Mouse (Mus musculus): ENCODE data around the gene Oprd1. TPM values are rescaled to one million over a fixed set of nuclear protein-coding genes. Genes with fewer than 3 reads are reported as not detected.

Oprd1 gene
- polyA plus RNA-seq, 1 experiment from 2014 or later, result 0.19 TPM

GRCm38 (mm10) chr4:132130645-132131044 lies 13.6 kb downstream of the Oprd1 start:
- DNase-seq (ENCODE audit: low spot score), result no peak
- no peak for ATAC-seq (ENCODE audit: low read depth)
- WGBS, result 76% methylated on average over 11 of the region's 11 CpGs

GRCm38 (mm10) chr4:132130134-132130533 lies 14.2 kb downstream of the Oprd1 start:
- WGBS, result 70% methylated on average over 2 of the region's 2 CpGs
- no peak overlapping the region for H3K4me2 ChIP-seq (ENCODE audit: low read depth, low read length)

More at GRCm38 (mm10) chr4:132130645-132131044, 13.6 kb downstream of the Oprd1 start:
- Histone ChIP-seq H3K4me3 (ENCODE audit: low read depth, low read length) (no peak overlapping the region), H3K4me2 (ENCODE audit: low read depth, low read length) (no peak overlapping the region), H3K9ac (ENCODE audit: low read depth, low read length) (no peak overlapping the region), H3K4me1 (ENCODE audit: control insufficient read depth, insufficient read depth, low read length) (no peaks in the 10 kb centered on the region), H3K36me3 (ENCODE audit: control insufficient read depth, insufficient read depth, low read length) (no peaks in the 10 kb centered on the region), H3K9me3 (ENCODE audit: control insufficient read depth, low read length) (no peaks in the 10 kb centered on the region), H3K27ac (replicated peaks; ENCODE audit: low read depth, low read length) (no peak overlapping the region), H3K27me3 (replicated peaks; ENCODE audit: control insufficient read depth, insufficient read depth, low read length) (no peaks in the 10 kb centered on the region)

GRCm38 (mm10) chr4:132128997-132129636 lies 15.2 kb downstream of the Oprd1 start:
- no peak overlapping the region for H3K9ac ChIP-seq (ENCODE audit: low read depth, low read length)
- no peak for ATAC-seq (ENCODE audit: low read depth)
- H3K4me3 ChIP-seq (ENCODE audit: low read depth, low read length), result no peak overlapping the region
- no peaks in the 10 kb centered on the region for H3K36me3 ChIP-seq (ENCODE audit: control insufficient read depth, insufficient read depth, low read length)
- WGBS, result 27% methylated on average over 6 of the region's 6 CpGs
- peak; percentile 51 for DNase-seq (ENCODE audit: low spot score)
- no peak overlapping the region for H3K4me2 ChIP-seq (ENCODE audit: low read depth, low read length)
- no peaks in the 10 kb centered on the region for H3K9me3 ChIP-seq (ENCODE audit: control insufficient read depth, low read length)
- no peaks in the 10 kb centered on the region for H3K4me1 ChIP-seq (ENCODE audit: control insufficient read depth, insufficient read depth, low read length)
- no peaks in the 10 kb centered on the region for H3K27me3 ChIP-seq (replicated peaks; ENCODE audit: control insufficient read depth, insufficient read depth, low read length)
- no peak overlapping the region for H3K27ac ChIP-seq (replicated peaks; ENCODE audit: low read depth, low read length)

More at GRCm38 (mm10) chr4:132130134-132130533, 14.2 kb downstream of the Oprd1 start:
- Histone ChIP-seq H3K4me1 (ENCODE audit: control insufficient read depth, insufficient read depth, low read length) (no peaks in the 10 kb centered on the region), H3K4me3 (ENCODE audit: low read depth, low read length) (no peak overlapping the region), H3K36me3 (ENCODE audit: control insufficient read depth, insufficient read depth, low read length) (no peaks in the 10 kb centered on the region), H3K9me3 (ENCODE audit: control insufficient read depth, low read length) (no peaks in the 10 kb centered on the region), H3K27me3 (replicated peaks; ENCODE audit: control insufficient read depth, insufficient read depth, low read length) (no peaks in the 10 kb centered on the region), H3K9ac (ENCODE audit: low read depth, low read length) (no peak overlapping the region), H3K27ac (replicated peaks; ENCODE audit: low read depth, low read length) (no peak overlapping the region)
- DNase-seq (ENCODE audit: low spot score) (no peak), ATAC-seq (ENCODE audit: low read depth) (no peak)

DNA sequence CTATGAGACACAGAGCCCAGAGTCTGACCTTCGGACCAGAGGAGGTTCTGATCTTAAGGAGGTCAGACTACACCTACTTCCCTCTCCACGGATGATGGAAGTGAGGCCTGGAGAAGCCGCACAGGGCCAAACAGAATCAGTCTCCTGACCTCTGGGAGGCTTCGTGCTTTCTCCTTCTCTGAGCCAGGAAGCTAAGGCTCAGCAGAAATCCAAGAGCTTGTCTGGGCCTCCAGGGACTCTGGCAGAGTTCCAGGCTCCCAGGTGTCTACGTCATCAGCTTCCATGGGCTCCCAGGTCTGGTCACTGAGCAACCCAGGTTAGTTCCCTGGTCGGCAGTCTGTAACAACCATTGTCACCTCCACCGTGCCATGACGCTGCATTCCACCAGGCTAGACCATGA lies 17.2 kb downstream of the Oprd1 start:
- Histone ChIP-seq H3K9ac (ENCODE audit: low read depth, low read length) (no peak overlapping the region), H3K27ac (replicated peaks; ENCODE audit: low read depth, low read length) (no peak overlapping the region), H3K27me3 (replicated peaks; ENCODE audit: control insufficient read depth, insufficient read depth, low read length) (no peaks in the 10 kb centered on the region), H3K9me3 (ENCODE audit: control insufficient read depth, low read length) (no peaks in the 10 kb centered on the region), H3K4me2 (ENCODE audit: low read depth, low read length) (no peak overlapping the region), H3K4me3 (ENCODE audit: low read depth, low read length) (no peak overlapping the region), H3K36me3 (ENCODE audit: control insufficient read depth, insufficient read depth, low read length) (no peaks in the 10 kb centered on the region), H3K4me1 (ENCODE audit: control insufficient read depth, insufficient read depth, low read length) (no peaks in the 10 kb centered on the region)
- 83% methylated on average over 7 of the region's 8 CpGs for WGBS
- DNase-seq (ENCODE audit: low spot score), result no peak
- no peak for ATAC-seq (ENCODE audit: low read depth)

GRCm38 (mm10) chr4:132123166-132123565 lies 21.1 kb downstream of the Oprd1 start:
- Histone ChIP-seq H3K9ac (ENCODE audit: low read depth, low read length) (no peak overlapping the region), H3K4me3 (ENCODE audit: low read depth, low read length) (no peak overlapping the region), H3K36me3 (ENCODE audit: control insufficient read depth, insufficient read depth, low read length) (no peaks in the 10 kb centered on the region), H3K4me1 (ENCODE audit: control insufficient read depth, insufficient read depth, low read length) (no peaks in the 10 kb centered on the region), H3K27me3 (replicated peaks; ENCODE audit: control insufficient read depth, insufficient read depth, low read length) (no peaks in the 10 kb centered on the region), H3K9me3 (ENCODE audit: control insufficient read depth, low read length) (no peaks in the 10 kb centered on the region), H3K4me2 (ENCODE audit: low read depth, low read length) (no peak overlapping the region), H3K27ac (replicated peaks; ENCODE audit: low read depth, low read length) (no peak overlapping the region)
- 86% methylated on average over 1 of the region's 1 CpGs for whole genome bisulfite sequencing
- ATAC-seq (ENCODE audit: low read depth), result no peak
- no peak for DNase-seq (ENCODE audit: low spot score)

GRCm38 (mm10) chr4:132121674-132122073 lies 22.6 kb downstream of the Oprd1 start:
- Histone ChIP-seq H3K4me1 (ENCODE audit: control insufficient read depth, insufficient read depth, low read length) (no peaks in the 10 kb centered on the region), H3K4me2 (ENCODE audit: low read depth, low read length) (no peak overlapping the region), H3K27me3 (replicated peaks; ENCODE audit: control insufficient read depth, insufficient read depth, low read length) (no peaks in the 10 kb centered on the region), H3K27ac (replicated peaks; ENCODE audit: low read depth, low read length) (no peak overlapping the region), H3K36me3 (ENCODE audit: control insufficient read depth, insufficient read depth, low read length) (no peaks in the 10 kb centered on the region), H3K4me3 (ENCODE audit: low read depth, low read length) (no peak overlapping the region), H3K9me3 (ENCODE audit: control insufficient read depth, low read length) (no peaks in the 10 kb centered on the region), H3K9ac (ENCODE audit: low read depth, low read length) (no peak overlapping the region)
- DNase-seq (ENCODE audit: low spot score) (no peak), ATAC-seq (ENCODE audit: low read depth) (no peak)
- 82% methylated on average over 5 of the region's 5 CpGs for WGBS

DNA sequence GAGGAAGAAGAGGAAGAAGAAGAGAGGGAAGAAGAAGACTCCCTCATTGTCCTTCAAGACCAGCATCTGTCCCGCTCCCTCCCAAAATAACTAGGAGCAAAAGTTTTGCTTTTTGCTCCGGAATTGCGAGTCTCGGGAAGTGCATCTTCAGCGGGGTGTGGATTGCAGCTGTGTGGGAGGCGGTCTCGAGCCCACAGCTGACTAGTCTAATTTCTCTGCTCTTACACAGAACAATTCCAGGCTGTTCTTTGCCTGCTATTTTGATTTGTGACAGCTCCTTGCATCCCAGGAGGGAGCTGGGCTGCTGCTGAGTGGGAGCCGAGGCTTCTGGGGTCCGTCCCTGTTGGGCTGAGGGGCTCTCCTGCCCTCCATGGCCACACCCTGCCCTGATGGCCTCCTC lies 24.7 kb downstream of the Oprd1 start:
- Histone ChIP-seq H3K4me2 (ENCODE audit: low read depth, low read length) (no peak overlapping the region), H3K27ac (replicated peaks; ENCODE audit: low read depth, low read length) (no peak overlapping the region), H3K27me3 (replicated peaks; ENCODE audit: control insufficient read depth, insufficient read depth, low read length) (no peaks in the 10 kb centered on the region), H3K9me3 (ENCODE audit: control insufficient read depth, low read length) (no peaks in the 10 kb centered on the region), H3K36me3 (ENCODE audit: control insufficient read depth, insufficient read depth, low read length) (no peaks in the 10 kb centered on the region), H3K4me3 (ENCODE audit: low read depth, low read length) (no peak overlapping the region), H3K4me1 (ENCODE audit: control insufficient read depth, insufficient read depth, low read length) (no peaks in the 10 kb centered on the region), H3K9ac (ENCODE audit: low read depth, low read length) (no peak overlapping the region)
- 50% methylated on average over 9 of the region's 9 CpGs for WGBS
- DNase-seq (ENCODE audit: low spot score) (no peak), ATAC-seq (ENCODE audit: low read depth) (no peak)

DNA sequence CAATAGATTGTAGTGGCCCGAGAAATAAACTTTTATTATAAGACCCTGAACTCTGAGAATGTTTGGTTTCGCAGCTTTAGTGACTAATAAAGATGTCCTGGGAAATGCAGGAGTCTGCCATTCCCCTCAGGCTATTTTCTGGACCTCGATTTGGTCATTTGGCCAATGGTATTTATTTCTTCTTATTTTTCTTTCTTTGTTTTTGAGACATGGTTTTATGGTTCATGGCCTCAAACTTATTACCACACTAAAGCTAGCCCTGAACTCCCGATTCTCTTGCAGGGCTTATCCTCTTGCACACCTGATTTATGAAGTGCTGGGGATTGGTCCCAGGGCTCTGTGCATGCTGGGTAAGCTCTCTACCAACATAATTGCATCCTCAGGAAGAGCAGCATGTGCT lies 28.0 kb downstream of the Oprd1 start:
- DNase-seq (ENCODE audit: low spot score) (no peak), ATAC-seq (ENCODE audit: low read depth) (no peak)
- no peaks in the 10 kb centered on the region for H3K36me3 ChIP-seq (ENCODE audit: control insufficient read depth, insufficient read depth, low read length)
- no peak overlapping the region for H3K27ac ChIP-seq (replicated peaks; ENCODE audit: low read depth, low read length)
- WGBS, result 76% methylated on average over 4 of the region's 4 CpGs
- H3K27me3 ChIP-seq (replicated peaks; ENCODE audit: control insufficient read depth, insufficient read depth, low read length), result peaks cover 11% of the 10 kb centered on the region; the same call in 1 of the 2 replicates
- H3K4me1 ChIP-seq (ENCODE audit: control insufficient read depth, insufficient read depth, low read length), result no peaks in the 10 kb centered on the region
- H3K4me3 ChIP-seq (ENCODE audit: low read depth, low read length), result no peak overlapping the region
- no peak overlapping the region for H3K4me2 ChIP-seq (ENCODE audit: low read depth, low read length)
- no peak overlapping the region for H3K9ac ChIP-seq (ENCODE audit: low read depth, low read length)
- H3K9me3 ChIP-seq (ENCODE audit: control insufficient read depth, low read length), result no peaks in the 10 kb centered on the region

- WGBS, result 47% methylated on average over 37 of the region's 53 CpGs
- 0 out of 2 replicates have a peak overlapping the region, but pooled peaks have one; percentile 14 for H3K9ac ChIP-seq (ENCODE audit: low read depth, low read length)
- no peaks in the 10 kb centered on the region for H3K9me3 ChIP-seq (ENCODE audit: control insufficient read depth, low read length)
- no peaks in the 10 kb centered on the region for H3K36me3 ChIP-seq (ENCODE audit: control insufficient read depth, insufficient read depth, low read length)
- no peak for DNase-seq (ENCODE audit: low spot score)
- peak overlapping the region; percentile 50 for H3K4me2 ChIP-seq (ENCODE audit: low read depth, low read length)
- H3K4me1 ChIP-seq (ENCODE audit: control insufficient read depth, insufficient read depth, low read length), result no peaks in the 10 kb centered on the region
- H3K27ac ChIP-seq (replicated peaks; ENCODE audit: low read depth, low read length), result no peak overlapping the region
- ATAC-seq (ENCODE audit: low read depth), result no peak
- H3K4me3 ChIP-seq (ENCODE audit: low read depth, low read length), result peak overlapping the region; percentile 24
- peaks cover 11% of the 10 kb centered on the region; the same call in 1 of the 2 replicates for H3K27me3 ChIP-seq (replicated peaks; ENCODE audit: control insufficient read depth, insufficient read depth, low read length)
Measured at GRCm38 (mm10) chr4:132113411-132114095, 30.7 kb downstream of the Oprd1 start.
